Mouse (Mus musculus) G1E (cell line): ENCODE data around the gene Gabbr2.

Experiments used
- CTCF ChIP-seq: IDR thresholded peaks from 2 replicates; pipeline ENCODE4 v1.5.1; 2012; ENCODE audit warnings: low read depth, low read length, inconsistent platforms, mixed read lengths
- GATA1 ChIP-seq: IDR thresholded peaks from 2 replicates; pipeline ENCODE4 v1.6.1; 2012; ENCODE audit warnings: borderline replicate concordance, low read length, inconsistent platforms, mixed read lengths
- TAL1 ChIP-seq: conservative IDR thresholded peaks from 2 replicates; pipeline ENCODE4 v1.6.1; 2012; ENCODE audit warnings: low read depth, low read length, inconsistent platforms, mixed read lengths

DNA sequence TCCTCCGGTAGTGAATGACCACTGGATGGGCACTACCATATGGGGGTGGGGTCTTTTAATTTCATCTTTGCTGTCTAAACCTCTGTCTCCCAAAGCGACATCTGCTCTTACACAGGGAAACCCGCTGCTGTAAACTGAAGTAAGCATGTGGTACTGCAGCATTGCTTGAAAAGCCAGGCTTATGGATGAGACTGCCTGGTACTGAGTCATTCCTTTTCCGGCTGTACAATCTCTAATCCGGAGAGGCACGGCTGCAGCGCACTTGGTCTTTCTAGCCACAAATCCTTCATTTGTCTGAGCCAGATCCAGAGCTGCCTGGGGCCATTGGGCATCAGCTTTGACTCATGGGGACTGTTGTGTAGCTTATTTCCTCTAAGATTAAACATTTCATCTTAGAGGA, 149.1 kb downstream of the Gabbr2 start:
- TF ChIP-seq TAL1 (no peak), CTCF (no peak), GATA1 (no peak)
